Mouse (Mus musculus): ENCODE measurements around the gene Polrmt.

- TF ChIP-seq POLR2A (IDR thresholded peaks at IDR 0.05; ENCODE audit: borderline replicate concordance, insufficient read depth, low read length) (no peak), CTCF (IDR thresholded peaks at IDR 0.05; ENCODE audit: borderline replicate concordance, insufficient read depth, low read depth, low read length) (no peak)
These were observed 970 bp downstream of the Polrmt start for GRCm38 (mm10) chr10:79745411-79745810.
